Mouse (Mus musculus) adrenal gland, postnatal 25 days (tissue): ENCODE results near the gene Wdr74. TPM values are rescaled to one million over a fixed set of nuclear protein-coding genes. Genes with fewer than 3 reads are reported as not detected.

Source experiments
- DNase-seq: peaks from one replicate; pipeline ENCODE4 v3.0.0; 2021; ENCODE audit warnings: mixed read lengths
- total RNA-seq: library from RNA; stranded (reverse); gene quantifications from 2 replicates; pipeline ENCODE4 v1.2.3, GENCODE M21; 2021

The Wdr74 gene
- total RNA-seq, 1 experiment from 2014 or later = 52.0 TPM

GRCm38 (mm10) chr19:8742176-8742575 is 6.5 kb downstream of the Wdr74 start:
- no peak for DNase-seq

GRCm38 (mm10) chr19:8745382-8745781 is 9.8 kb downstream of the Wdr74 start:
- no peak for DNase-seq

DNA sequence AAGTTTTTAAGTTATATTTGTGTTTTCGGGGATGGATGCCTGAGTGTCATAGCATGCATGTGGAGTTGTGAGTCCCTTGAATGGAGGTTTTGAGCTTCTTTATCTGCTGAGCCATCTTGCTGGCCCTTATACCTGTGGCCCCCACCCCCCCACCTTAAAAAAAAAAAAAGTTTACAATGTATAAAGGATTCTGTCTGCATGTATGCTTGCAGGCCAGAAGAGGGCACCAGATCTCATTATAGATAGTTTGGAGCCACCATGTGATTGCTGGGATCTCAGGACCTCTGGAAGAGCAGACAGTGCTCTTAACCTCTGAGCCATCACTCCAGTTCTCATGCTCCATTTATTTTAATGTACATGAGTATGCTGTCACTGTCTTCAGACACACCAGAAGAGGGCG is 11.7 kb downstream of the Wdr74 start:
- DNase-seq = no peak

DNA sequence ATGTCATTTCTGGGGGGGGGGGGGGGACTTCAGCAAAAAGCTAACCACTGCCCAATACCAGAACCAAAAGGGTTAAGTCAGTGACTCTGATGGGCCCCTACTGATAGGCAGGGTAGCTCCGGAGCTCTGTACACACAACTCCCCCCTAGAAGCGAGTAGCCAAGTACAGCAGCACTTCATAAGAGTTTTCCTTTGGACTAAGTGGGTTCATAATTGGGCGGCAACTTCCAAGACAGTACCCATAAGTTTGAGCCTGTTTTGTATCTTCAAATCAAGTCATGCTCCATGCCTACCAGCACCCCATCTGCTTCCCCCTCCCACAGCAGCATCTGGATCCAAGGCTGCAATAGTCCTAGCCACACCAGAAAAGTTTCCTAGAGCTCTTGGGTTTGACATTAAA is 20.0 kb downstream of the Wdr74 start:
- DNase-seq = no peak

DNA sequence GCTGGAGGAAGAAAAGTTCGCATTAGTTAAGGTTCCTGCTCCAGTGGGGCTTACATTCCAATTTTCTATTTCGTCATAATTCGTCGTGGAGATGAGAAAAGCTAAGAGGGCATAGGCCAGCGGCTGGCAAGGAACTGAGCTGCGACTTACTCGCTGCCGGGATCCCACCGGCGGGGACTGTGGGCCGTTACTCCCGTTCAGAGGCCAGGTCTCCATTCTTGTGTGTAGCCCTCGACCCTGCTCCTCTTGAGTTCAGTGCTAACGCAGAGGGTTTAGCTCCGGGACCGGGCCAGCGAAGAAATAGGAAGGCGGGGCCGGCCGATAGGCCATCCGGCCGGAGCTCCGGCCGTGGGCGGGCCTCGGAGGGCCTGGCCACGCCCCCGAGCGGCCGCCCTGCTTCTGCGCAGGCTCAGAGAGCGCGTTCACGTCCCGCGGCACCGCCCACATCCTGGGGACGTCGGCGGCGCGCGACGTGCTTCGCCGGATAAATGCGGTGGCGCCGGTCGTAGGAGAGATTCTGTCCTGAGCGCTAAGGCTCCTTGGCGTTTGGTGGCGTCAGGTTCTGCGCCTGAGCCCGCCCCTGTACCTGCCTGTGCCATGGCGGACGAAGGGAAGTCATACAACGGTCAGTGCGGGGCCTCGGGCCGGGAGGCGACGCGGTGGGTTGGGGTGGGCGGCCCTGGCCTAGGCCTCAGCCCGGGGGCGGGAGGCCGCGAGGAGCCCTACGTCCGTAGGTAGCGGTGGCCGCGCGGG is 21.2 kb downstream of the Wdr74 start, which contains the start of gene Nxf1:
Gene Nxf1 (plus strand): TSS at position 439 of the 753 bp plus-strand sequence.
- peak; percentile 96 for DNase-seq

- no peak for DNase-seq
These were observed 21.9 kb downstream of the Wdr74 start for GRCm38 (mm10) chr19:8757471-8757998.

DNA sequence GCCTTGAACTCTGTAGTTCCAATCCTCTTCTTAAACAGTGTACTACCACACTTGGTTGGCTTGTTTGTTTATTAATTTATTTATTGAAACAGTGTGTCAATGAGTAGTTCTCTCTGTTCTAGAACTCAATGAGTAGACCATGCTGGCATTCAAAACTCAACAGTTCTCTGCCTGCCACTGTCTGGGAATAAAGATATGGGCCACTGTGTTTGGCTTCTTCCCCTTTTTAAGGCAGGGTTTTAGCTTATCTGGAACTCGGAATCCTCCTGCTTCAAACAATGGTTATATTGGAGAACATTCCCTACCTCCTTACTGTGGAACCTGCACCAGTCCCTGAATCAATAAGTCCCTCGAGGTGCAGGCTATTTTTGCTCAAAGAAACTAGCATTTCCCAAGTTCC is 23.3 kb downstream of the Wdr74 start:
- no peak for DNase-seq

DNA sequence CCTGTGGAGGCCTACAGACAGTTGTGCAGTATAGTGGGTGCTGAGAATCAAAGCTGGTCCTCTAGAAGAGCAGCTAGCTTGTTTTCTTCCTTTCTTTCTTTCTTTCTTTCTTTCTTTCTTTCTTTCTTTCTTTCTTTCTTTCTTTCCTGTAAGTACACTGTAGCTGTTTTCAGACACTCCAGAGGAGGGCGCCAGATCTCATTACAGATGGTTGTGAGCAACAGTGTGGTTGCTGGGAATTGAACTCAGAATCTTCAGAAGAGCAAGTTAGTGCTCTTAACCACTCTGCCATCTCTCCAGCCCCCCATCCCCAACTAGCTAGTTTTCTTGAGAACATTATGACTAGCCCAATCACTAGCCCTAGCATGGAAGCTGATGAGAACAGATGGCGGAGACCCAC is 25.1 kb downstream of the Wdr74 start:
- no peak for DNase-seq

DNA sequence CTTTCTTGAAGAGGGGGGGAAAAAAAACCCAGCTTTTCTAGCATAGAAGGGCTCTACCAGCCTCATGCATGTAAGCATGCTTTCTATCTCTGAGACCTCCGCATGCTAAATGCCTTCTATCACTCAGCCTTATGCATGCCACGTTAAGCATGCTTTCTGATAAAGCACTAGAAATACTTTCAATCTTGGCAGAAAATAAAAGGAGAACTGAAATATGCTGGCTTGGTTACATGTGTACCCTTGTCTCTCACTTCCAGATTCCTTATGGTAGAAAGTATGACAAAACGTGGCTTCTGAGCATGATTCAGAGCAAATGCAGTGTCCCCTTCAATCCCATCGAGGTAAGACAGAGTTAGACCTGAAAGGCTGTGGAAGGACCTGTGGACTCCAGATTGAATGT is 27.6 kb downstream of the Wdr74 start:
- no peak for DNase-seq

GRCm38 (mm10) chr19:8765562-8765961 is 29.9 kb downstream of the Wdr74 start:
- DNase-seq = no peak

DNA sequence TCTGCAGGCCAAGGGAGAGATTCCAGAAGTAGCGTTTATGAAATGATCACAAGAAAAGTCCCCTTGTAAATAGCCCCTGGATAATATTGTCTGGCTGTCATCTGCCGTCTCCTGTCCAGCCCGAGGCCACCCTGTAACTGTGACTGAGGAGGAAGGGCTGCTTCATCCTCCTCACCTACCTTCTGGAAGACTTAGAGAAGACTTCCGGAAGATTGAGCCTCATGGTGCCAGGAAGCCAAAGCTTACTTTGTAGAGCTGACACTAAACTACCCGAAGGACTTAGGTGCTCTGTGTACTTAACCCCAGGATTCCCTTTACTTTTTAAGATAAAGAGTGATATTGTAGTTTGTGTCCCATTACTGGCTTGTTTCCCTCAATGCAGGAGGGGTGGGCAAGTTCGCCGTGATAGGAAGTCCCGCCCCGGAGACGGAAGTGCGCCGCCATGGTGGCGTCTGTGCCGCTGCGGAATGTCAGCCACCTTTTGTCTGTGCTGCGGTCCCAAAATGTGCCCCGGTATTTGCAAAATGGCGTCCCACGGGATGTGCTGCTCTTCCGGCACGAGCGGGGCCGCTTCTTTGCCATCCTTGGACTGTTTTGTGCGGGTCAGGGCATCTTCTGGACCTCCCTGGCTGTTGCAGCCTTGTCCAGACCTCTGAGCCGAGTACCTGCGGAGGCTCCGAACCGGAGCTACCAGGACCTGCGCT is 35.1 kb downstream of the Wdr74 start, which contains the start of gene Tmem223:
Gene Tmem223 (plus strand): TSS at position 430 of the 704 bp plus-strand sequence.
- peak; percentile 82 for DNase-seq

DNA sequence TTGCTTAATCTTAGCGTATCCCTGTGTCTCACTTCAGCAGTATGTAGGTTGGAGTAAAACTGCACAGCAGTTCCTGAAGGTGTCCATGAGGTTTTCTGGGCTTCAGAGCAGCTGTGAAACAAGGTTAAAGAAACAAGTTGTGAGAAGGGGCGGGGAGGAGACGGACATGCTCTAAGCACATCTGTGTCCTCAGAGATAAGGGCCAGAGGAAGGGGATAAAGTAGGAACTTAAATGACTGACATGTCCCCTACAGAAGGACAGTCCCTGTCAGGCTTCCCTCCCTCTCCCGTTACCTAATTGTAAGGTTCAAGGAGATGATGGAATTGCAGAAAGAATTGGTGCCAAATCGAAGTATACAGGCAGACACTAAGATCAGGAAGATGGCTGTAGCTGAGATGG is 37.4 kb downstream of the Wdr74 start:
- no peak for DNase-seq

DNA sequence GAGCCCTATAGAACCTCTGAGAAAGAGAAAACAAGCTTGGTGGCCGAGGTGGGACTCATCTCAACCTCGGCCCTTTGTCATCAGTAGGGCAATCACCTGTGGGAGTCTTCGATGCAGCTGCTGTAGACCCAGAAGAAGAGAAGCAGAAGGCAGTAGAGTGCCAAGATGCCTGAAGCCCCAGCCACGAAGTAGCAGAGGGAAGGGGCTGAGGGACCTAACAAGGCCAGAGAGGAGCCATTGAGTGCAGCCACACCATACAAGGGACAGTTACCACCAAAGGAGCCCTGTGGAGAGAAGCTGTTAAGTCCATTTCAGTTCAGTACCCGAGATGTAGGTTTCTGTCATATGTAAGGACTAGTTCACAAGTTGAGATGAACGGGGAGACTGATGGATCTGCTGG is 37.8 kb downstream of the Wdr74 start:
- no peak for DNase-seq

DNA sequence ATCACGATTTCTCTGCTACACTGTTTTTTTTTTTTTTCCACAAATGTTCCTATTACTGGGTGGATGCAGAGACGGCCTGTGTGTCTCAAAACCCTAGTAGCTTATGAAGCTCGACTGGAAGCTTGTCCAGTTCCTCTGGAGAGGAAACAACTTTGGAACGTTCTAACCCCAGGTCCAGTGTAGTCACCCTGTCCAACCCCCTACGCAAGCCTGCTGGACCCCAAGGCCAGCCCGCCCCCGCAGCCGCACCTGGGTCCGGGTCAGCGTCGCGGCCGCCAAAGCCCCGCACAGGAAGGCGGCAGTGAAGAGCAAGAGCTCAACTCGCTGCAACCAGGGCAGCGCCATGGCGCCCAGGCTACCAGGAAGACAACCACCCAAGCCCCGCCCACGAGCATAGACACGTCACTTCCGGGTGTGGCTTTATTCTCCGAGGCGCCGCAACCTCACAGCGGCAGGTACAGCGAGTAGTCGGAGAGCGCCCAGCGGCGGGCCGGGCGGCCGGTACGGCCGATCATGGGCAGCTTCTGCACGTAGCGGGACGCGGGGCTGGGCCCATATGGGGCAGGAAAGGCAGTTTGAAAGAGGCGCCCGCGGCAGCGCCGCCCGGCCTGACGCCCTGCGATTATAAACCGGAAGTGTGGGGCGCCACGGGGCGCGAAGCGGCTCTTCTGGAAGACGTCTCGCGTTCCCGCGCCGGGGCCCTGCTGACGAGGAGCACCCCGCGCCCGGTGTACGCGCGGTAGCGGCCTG is 38.6 kb downstream of the Wdr74 start, which contains the start of gene Tmem179b:
Gene Tmem179b (minus strand): TSS at position 382 of the 750 bp plus-strand sequence.
- peak; percentile 95 for DNase-seq

- DNase-seq = peak; percentile 33
These were observed 39.4 kb downstream of the Wdr74 start for GRCm38 (mm10) chr19:8774951-8775421.

DNA sequence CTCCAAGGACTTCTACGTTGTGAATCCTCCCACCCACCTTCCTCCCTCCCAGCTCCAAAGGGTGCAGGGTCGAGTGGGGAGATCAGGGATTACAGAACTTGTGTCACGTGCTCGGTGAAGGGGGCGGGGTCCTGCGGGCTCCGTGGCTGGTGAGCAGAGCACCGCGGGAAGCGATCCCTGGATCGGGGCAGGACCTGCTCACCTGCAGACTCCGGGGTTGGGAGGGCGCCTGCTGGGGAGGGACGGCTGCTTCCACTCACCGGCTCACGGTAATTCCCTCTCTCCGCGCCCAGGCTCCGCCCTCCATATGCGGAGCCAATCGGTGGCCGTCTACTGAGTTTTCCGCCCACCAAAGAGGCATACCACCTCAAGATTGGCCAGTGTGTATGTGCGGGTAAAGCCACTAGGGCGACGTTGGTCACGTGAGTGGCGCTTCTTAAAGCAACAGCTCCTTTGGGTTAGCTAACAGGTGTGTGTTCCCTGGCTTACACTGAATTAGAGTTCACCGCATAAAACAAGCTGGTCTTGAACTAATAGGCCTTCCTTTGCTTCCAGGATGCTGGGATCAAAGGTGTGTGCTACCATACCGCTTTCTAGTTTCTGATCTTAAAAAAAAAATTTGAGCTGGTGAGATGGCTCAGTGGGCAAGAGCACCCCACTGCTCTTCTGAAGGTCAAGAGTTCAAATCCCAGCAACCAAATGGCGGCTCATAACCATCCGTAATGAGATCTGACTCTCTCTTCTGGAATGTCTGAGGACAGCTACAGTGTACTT is 50.6 kb downstream of the Wdr74 start, which contains the start of gene Taf6l:
Gene Taf6l (minus strand): TSS at position 410 of the 774 bp plus-strand sequence.
- peak; percentile 86 for DNase-seq

GRCm38 (mm10) chr19:8788521-8788920 is 52.9 kb downstream of the Wdr74 start:
- no peak for DNase-seq

- DNase-seq = no peak
These were observed 53.5 kb downstream of the Wdr74 start for GRCm38 (mm10) chr19:8789171-8789570.

DNA sequence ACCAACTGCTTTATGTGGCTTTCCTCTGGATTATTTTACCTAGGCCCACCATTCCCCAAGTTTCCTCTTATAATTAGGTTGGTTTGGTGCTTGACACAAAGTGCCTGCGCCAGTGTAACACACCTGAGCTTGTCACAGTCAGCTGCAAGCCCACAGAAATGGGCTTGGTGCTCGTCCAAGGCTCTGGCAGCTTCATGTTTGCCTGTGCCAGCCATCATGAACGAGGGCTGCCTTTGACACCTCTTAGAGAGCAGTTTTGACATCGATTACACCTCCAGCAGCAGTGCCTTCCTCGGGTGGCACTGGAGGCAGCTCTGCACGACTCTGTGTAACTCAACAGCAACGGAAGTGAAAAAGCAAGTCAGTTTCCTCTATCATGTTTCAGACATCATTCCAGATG is 54.5 kb downstream of the Wdr74 start:
- no peak for DNase-seq
